7 mouse cellular contexts compared by ENCODE assay signal in the genomic region with DNA sequence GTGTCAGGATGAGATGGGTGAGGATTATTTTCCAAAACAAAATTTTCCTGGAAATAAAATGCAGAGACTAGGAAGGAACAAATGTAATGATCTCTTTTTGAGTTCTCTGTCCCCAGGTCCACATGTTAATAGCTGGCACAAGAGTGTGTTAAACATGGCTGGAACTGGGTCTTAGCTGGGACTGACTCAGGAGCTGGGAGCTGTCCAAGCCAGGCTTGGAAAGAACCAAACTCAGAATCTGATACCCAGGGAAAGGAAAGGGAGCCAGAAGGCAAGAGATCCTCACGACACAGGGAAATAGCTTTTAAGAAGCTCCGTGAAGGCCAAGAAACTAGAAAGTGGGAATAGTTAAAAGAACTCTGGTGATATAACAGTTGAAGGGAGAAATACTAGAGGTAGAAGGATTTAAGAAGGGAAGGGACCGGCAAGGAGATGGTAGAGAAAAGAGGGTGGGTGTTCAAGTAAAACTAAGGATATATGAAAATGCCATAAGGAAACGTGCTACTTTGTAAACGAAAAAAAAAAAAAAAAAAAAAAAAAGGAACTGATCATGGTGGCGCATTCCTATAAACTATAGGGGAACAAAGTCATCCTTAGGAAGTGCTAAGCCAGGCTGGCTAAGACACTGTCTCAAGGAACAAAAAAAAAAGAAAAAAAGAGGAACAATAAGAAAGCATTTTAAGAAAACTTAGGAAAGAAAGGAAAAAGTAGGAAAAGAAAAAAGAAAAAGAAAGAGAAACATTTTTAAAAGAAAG. TPM values are rescaled to one million over a fixed set of nuclear protein-coding genes. Genes with fewer than 3 reads are reported as not detected.
A peak's percentile ranks its signal among the peaks of the same experiment; 100 is the strongest.
DNase-seq lines count a peak whose midpoint lies in the region; ATAC-seq lines count a peak whose summit lies in the region.

No protein-coding gene starts in this region.

- no peak; the same call in 1 of the 2 replicates for ATAC-seq in neural tube, embryonic 11.5 days (ENCODE audit: insufficient read depth, low FRiP score, low TSS enrichment)
- peak; percentile 28 for ATAC-seq in megakaryocyte, adult 5-6 weeks (ENCODE audit: poor library complexity, severe bottlenecking)

- no peak overlapping the region for H3K27ac ChIP-seq in neural tube, embryonic 11.5 days (ENCODE audit: low read depth, low read length)

- peak overlapping the region; percentile 82 for H3K4me3 ChIP-seq in neural tube, embryonic 11.5 days (ENCODE audit: low read depth, low read length)

- H3K4me2 ChIP-seq in neural tube, embryonic 11.5 days (ENCODE audit: low read depth), result peak overlapping the region; percentile 26

- H3K4me1 ChIP-seq in neural tube, embryonic 11.5 days (ENCODE audit: control insufficient read depth, insufficient read depth, low read length), result peaks cover 7% of the 10 kb centered on the region; the same call in 1 of the 2 replicates

- intact Hi-C loops in heart, postnatal 36 days (cut with DNase I), result loop anchor here (5.0 kb wide), 1 partner anchor 103 kb away; no protein-coding TSS in a partner anchor

- no peak for DNase-seq in neural tube, embryonic 11.5 days (ENCODE audit: low spot score)
- DNase-seq in neural tube, embryonic 10.5 days (ENCODE audit: extremely low spot score, low spot score), result no peak
- peak; percentile 68 for DNase-seq in fibroblast of lung, adult 2 months (ENCODE audit: low read depth)
- DNase-seq in heart, postnatal 36 days, result peak; percentile 15
- DNase-seq in right cerebral cortex, postnatal 10 days (ENCODE audit: low spot score in 2 of 2), result no peak
- no peak for DNase-seq in right cerebral cortex, postnatal 4 days

- 21% methylated on average over 6 of the region's 6 CpGs for WGBS in neural tube, embryonic 11.5 days

- H3K36me3 ChIP-seq in neural tube, embryonic 11.5 days (ENCODE audit: control insufficient read depth, insufficient read depth, low read length), result no peaks in the 10 kb centered on the region

- H3K9me3 ChIP-seq in neural tube, embryonic 11.5 days (ENCODE audit: control insufficient read depth, low read length), result no peaks in the 10 kb centered on the region

- no peaks in the 10 kb centered on the region for H3K27me3 ChIP-seq in neural tube, embryonic 11.5 days (ENCODE audit: control insufficient read depth, insufficient read depth, low read length)

- no peak overlapping the region for H3K9ac ChIP-seq in neural tube, embryonic 11.5 days (ENCODE audit: low read length)

RNA-seq across cellular contexts. Expression of gene Ccdc93, which starts 0.5 kb away (rescaled TPM):
- polyA plus RNA-seq in neural tube, embryonic 11.5 days (2014; fragmentation: Nextera tagmentation; extraction: Ambion mirVana), result 10.2 and 11.0 TPM in 2 replicates
- total RNA-seq in heart, postnatal 36 days (2021), result 10 to 100 TPM; 12.4 to 14.5 TPM
- total RNA-seq in megakaryocyte, adult 5-6 weeks (2015), result 9.4 and 11.5 TPM in 2 replicates
- 18.9 and 19.3 TPM in 2 replicates for total RNA-seq in megakaryocyte, adult 5-6 weeks (2017)

Comparison
In these comparisons a context has a peak if more than half of its experiments do, and no peak if none do; other contexts are left out.
1. DNase-seq: peak in fibroblast of lung, adult 2 months (single experiment) and heart, postnatal 36 days (2 of 2); none in neural tube, embryonic 11.5 days (single experiment), neural tube, embryonic 10.5 days (single experiment), right cerebral cortex, postnatal 10 days (0 of 2) and right cerebral cortex, postnatal 4 days (single experiment).